Mouse (Mus musculus) limb, embryonic 12.5 days (tissue): ENCODE data around the gene Afmid. TPM values are rescaled to one million over a fixed set of nuclear protein-coding genes. Genes with fewer than 3 reads are reported as not detected.
"Not testable (repeated sequence)": the region's sequence is repeated elsewhere in the genome, so short reads cannot be mapped to it uniquely, and the experiment has no call there.

Experiments used
- ATAC-seq: fragments of 200-750 bp; cut with Nextera tagmentation; 2 replicates; pipeline ENCODE4 v1.8.0; 2017; ENCODE audit warnings: low read depth, moderate TSS enrichment; ENCODE audit not compliant: insufficient number of reproducible peaks, insufficient read depth, low FRiP score, low TSS enrichment
- H3K27ac ChIP-seq: fragments of 300-500 bp; sonication (generic); 2 replicates; pipeline ENCODE4 v1.5.1; 2016; ENCODE audit warnings: mild to moderate bottlenecking, moderate library complexity
- H3K27me3 ChIP-seq: fragments of 300-500 bp; sonication (generic); 2 replicates; pipeline ENCODE4 v1.6.1; 2016; ENCODE audit warnings: mild to moderate bottlenecking, moderate library complexity
- H3K36me3 ChIP-seq: fragments of 300-500 bp; sonication (generic); 2 replicates; pipeline ENCODE4 v1.6.1; 2016; ENCODE audit warnings: mild to moderate bottlenecking, moderate library complexity
- H3K4me1 ChIP-seq: fragments of 300-500 bp; sonication (generic); replicated peaks from 2 replicates; pipeline ENCODE4 v1.6.1; 2016
- H3K4me2 ChIP-seq: fragments of 300-500 bp; sonication (generic); 2 replicates; pipeline ENCODE4 v1.6.1; 2016; ENCODE audit warnings: mild to moderate bottlenecking, moderate library complexity
- H3K4me3 ChIP-seq: fragments of 300-500 bp; sonication (generic); replicated peaks from 2 replicates; pipeline ENCODE4 v1.5.1; 2016; ENCODE audit warnings: mild to moderate bottlenecking
- H3K9ac ChIP-seq: fragments of 300-500 bp; sonication (generic); replicated peaks from 2 replicates; pipeline ENCODE4 v1.6.1; 2016; ENCODE audit warnings: mild to moderate bottlenecking, moderate library complexity
- H3K9me3 ChIP-seq: fragments of 300-500 bp; sonication (generic); 2 replicates; pipeline ENCODE4 v1.6.1; 2016; ENCODE audit warnings: mild to moderate bottlenecking, moderate library complexity
- whole genome bisulfite sequencing: fragments of 180-500 bp; shearing (Covaris S2); methylation state at CpG from one replicate; pipeline ENCODE4 v1.1.7; 2016; 5-methylcytosine and 5-hydroxymethylcytosine counted together
- polyA plus RNA-seq: library from polyadenylated mRNA; unstranded; fragments of >200 nt; fragmentation: Nextera tagmentation; extraction: Ambion mirVana; gene quantifications from 2 replicates; pipeline ENCODE4 v1.2.1, GENCODE M21; 2016

The Afmid gene
- polyA plus RNA-seq, 1 experiment from 2014 or later, result 4.2 TPM

- Histone ChIP-seq H3K4me2 (0 out of 2 replicates have a peak overlapping the region, but pooled peaks have one; percentile 82), H3K4me3 (no peak overlapping the region), H3K9me3 (no peaks in the 10 kb centered on the region), H3K9ac (no peak overlapping the region), H3K36me3 (peaks cover 17% of the 10 kb centered on the region), H3K27me3 (no peaks in the 10 kb centered on the region), H3K4me1 (peaks cover 52% of the 10 kb centered on the region), H3K27ac (peak overlapping the region; percentile 97; the same call in 1 of the 2 replicates)
- WGBS, result 26% methylated on average over 3 of the region's 3 CpGs
- no peak for ATAC-seq
Measured at GRCm38 (mm10) chr11:117827386-117827785, 1.7 kb downstream of the Afmid start.

GRCm38 (mm10) chr11:117828149-117828887 is 2.6 kb downstream of the Afmid start:
- no peaks in the 10 kb centered on the region for H3K9me3 ChIP-seq
- H3K27ac ChIP-seq, result peak overlapping the region; percentile 14; the same call in 1 of the 2 replicates
- ATAC-seq, result no peak
- H3K4me3 ChIP-seq, result no peak overlapping the region
- H3K9ac ChIP-seq, result 0 out of 2 replicates have a peak overlapping the region, but pooled peaks have one; percentile 24
- WGBS, result 77% methylated on average over 18 of the region's 18 CpGs
- peaks cover 53% of the 10 kb centered on the region for H3K4me1 ChIP-seq
- no peaks in the 10 kb centered on the region for H3K27me3 ChIP-seq
- peaks cover 8% of the 10 kb centered on the region; the same call in 1 of the 2 replicates for H3K36me3 ChIP-seq
- H3K4me2 ChIP-seq, result no peak overlapping the region

GRCm38 (mm10) chr11:117828888-117829604 is 3.3 kb downstream of the Afmid start:
- Histone ChIP-seq H3K4me3 (no peak overlapping the region), H3K36me3 (peaks cover under 1% of the 10 kb centered on the region; the same call in 1 of the 2 replicates), H3K9ac (no peak overlapping the region), H3K9me3 (no peaks in the 10 kb centered on the region), H3K4me2 (no peak overlapping the region), H3K27me3 (no peaks in the 10 kb centered on the region), H3K4me1 (peaks cover 50% of the 10 kb centered on the region), H3K27ac (0 out of 2 replicates have a peak overlapping the region, but pooled peaks have one; percentile 41)
- 59% methylated on average over 9 of the region's 9 CpGs for WGBS
- ATAC-seq, result no peak

- no peak for ATAC-seq
- H3K4me2 ChIP-seq, result no peak overlapping the region
- H3K4me1 ChIP-seq, result peaks cover 45% of the 10 kb centered on the region
- no peak overlapping the region for H3K9ac ChIP-seq
- H3K4me3 ChIP-seq, result no peak overlapping the region
- 76% methylated on average over 2 of the region's 2 CpGs for WGBS
- no peaks in the 10 kb centered on the region for H3K27me3 ChIP-seq
- no peaks in the 10 kb centered on the region for H3K9me3 ChIP-seq
- H3K27ac ChIP-seq, result peak overlapping the region; percentile 29; the same call in 1 of the 2 replicates
- H3K36me3 ChIP-seq, result no peaks in the 10 kb centered on the region
Measured at GRCm38 (mm10) chr11:117829671-117830215, 4.0 kb downstream of the Afmid start.

GRCm38 (mm10) chr11:117830401-117830800 is 4.7 kb downstream of the Afmid start:
- Histone ChIP-seq H3K4me3 (no peak overlapping the region), H3K36me3 (no peaks in the 10 kb centered on the region), H3K9me3 (no peaks in the 10 kb centered on the region), H3K4me1 (peaks cover 41% of the 10 kb centered on the region), H3K27ac (peak overlapping the region; percentile 29; the same call in 1 of the 2 replicates), H3K9ac (no peak overlapping the region), H3K4me2 (no peak overlapping the region), H3K27me3 (no peaks in the 10 kb centered on the region)
- WGBS, result 85% methylated on average over 9 of the region's 9 CpGs
- no peak for ATAC-seq

GRCm38 (mm10) chr11:117832086-117832969 is 6.6 kb downstream of the Afmid start:
- Histone ChIP-seq H3K9me3 (no peaks in the 10 kb centered on the region), H3K4me1 (peaks cover 30% of the 10 kb centered on the region), H3K9ac (no peak overlapping the region), H3K4me2 (peak overlapping the region; percentile 50), H3K4me3 (peak overlapping the region; percentile 27), H3K27ac (no peak overlapping the region), H3K27me3 (no peaks in the 10 kb centered on the region), H3K36me3 (no peaks in the 10 kb centered on the region)
- no peak for ATAC-seq
- 17% methylated on average over 28 of the region's 28 CpGs for WGBS

- 72% methylated on average over 6 of the region's 6 CpGs for WGBS
- H3K4me2 ChIP-seq, H3K27ac ChIP-seq, ATAC-seq, H3K4me3 ChIP-seq, H3K36me3 ChIP-seq, H3K9me3 ChIP-seq, H3K9ac ChIP-seq, H3K27me3 ChIP-seq: not testable (repeated sequence)
- peaks cover 22% of the 10 kb centered on the region for H3K4me1 ChIP-seq
Measured at GRCm38 (mm10) chr11:117833509-117833908, 7.8 kb downstream of the Afmid start.

GRCm38 (mm10) chr11:117834086-117834485 is 8.4 kb downstream of the Afmid start:
- whole genome bisulfite sequencing, result 94% methylated on average over 8 of the region's 8 CpGs
- Histone ChIP-seq H3K27me3 (no peaks in the 10 kb centered on the region), H3K9me3 (no peaks in the 10 kb centered on the region), H3K4me1 (peaks cover 21% of the 10 kb centered on the region), H3K4me2 (no peak overlapping the region), H3K36me3 (no peaks in the 10 kb centered on the region), H3K27ac (no peak overlapping the region), H3K9ac (no peak overlapping the region), H3K4me3 (no peak overlapping the region)
- ATAC-seq, result no peak

GRCm38 (mm10) chr11:117836306-117836705 is 10.6 kb downstream of the Afmid start:
- WGBS, result 25% methylated on average over 13 of the region's 13 CpGs
- peak overlapping the region; percentile 36 for H3K4me2 ChIP-seq
- H3K27ac ChIP-seq, result no peak overlapping the region
- H3K4me3 ChIP-seq, result no peak overlapping the region
- no peaks in the 10 kb centered on the region for H3K9me3 ChIP-seq
- ATAC-seq, result no peak
- H3K9ac ChIP-seq, result no peak overlapping the region
- H3K27me3 ChIP-seq, result no peaks in the 10 kb centered on the region
- H3K36me3 ChIP-seq, result no peaks in the 10 kb centered on the region
- peaks cover 13% of the 10 kb centered on the region for H3K4me1 ChIP-seq

GRCm38 (mm10) chr11:117838572-117838971 is 12.8 kb downstream of the Afmid start:
- Histone ChIP-seq H3K27ac (0 out of 2 replicates have a peak overlapping the region, but pooled peaks have one; percentile 7), H3K9me3 (no peaks in the 10 kb centered on the region), H3K9ac (no peak overlapping the region), H3K27me3 (no peaks in the 10 kb centered on the region), H3K4me1 (peaks cover 6% of the 10 kb centered on the region; the same call in 1 of the 2 replicates), H3K4me2 (no peak overlapping the region), H3K36me3 (no peaks in the 10 kb centered on the region), H3K4me3 (no peak overlapping the region)
- ATAC-seq, result no peak
- 48% methylated on average over 2 of the region's 2 CpGs for whole genome bisulfite sequencing
